Mouse (Mus musculus) spleen, adult 2 months (tissue): Measurements from ENCODE around the gene Nol11.

Source experiments
- CTCF ChIP-seq: fragments of 200-500 bp; IDR thresholded peaks from 2 replicates; pipeline ENCODE4 v1.5.1; 2011; ENCODE audit warnings: mild to moderate bottlenecking, inconsistent platforms; ENCODE audit not compliant: insufficient read depth, insufficient read length, insufficient replicate concordance; ENCODE audit errors: extremely low read depth
- POLR2A ChIP-seq: fragments of 200-500 bp; IDR thresholded peaks from 2 replicates; pipeline ENCODE4 v1.6.1; 2011; ENCODE audit warnings: low read depth, low read length, inconsistent platforms

DNA sequence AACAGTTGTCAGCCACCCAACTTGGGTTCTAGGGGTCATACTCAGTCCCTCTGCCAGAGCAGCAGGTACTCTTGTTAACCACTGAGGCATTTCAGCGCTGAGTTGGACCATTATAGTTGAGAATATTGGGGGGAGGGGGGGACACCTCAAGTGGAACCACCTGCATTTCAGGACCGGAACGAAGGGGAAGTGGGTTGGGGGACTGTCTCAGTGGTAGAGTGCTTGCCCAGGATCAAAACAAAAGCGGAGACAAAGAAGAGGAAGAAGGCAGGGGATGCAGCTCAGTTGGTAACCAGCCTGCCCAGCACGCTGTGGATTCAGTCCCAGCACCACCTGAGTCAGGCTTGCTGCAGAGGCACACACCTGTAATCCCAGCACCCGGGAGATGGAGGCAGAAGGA, 48.4 kb downstream of the Nol11 start:
- no peak for TF ChIP-seq CTCF
- TF ChIP-seq POLR2A = no peak
